Mouse (Mus musculus): ENCODE results near the gene Fkbp9. TPM values are rescaled to one million over a fixed set of nuclear protein-coding genes. Genes with fewer than 3 reads are reported as not detected.

Gene Fkbp9
- total RNA-seq, 2 experiments from 2014 or later, result 69.1 to 80.0 TPM

Other genes with a start within 250 kb of the Fkbp9 start
- 10 to 100 TPM; 21.2 to 24.0 TPM for gene Lsm5, start 127.3 kb upstream of the Fkbp9 start, total RNA-seq (2021)
- gene Avl9, start 117.2 kb upstream of the Fkbp9 start, total RNA-seq (2021), result 10 to 100 TPM; 19.4 to 28.7 TPM
- gene Kbtbd2, start 34.2 kb upstream of the Fkbp9 start, total RNA-seq (2021), result 10 to 100 TPM; 29.1 to 33.0 TPM
- gene Nt5c3, start 91.9 kb downstream of the Fkbp9 start, total RNA-seq (2021), result 10 to 100 TPM; 19.7 to 23.3 TPM
- gene Vmn1r4, start 92.0 kb downstream of the Fkbp9 start, total RNA-seq (2021), result under 1 TPM; 0.32 to 0.33 TPM
- gene Vmn1r5, start 138.2 kb downstream of the Fkbp9 start, total RNA-seq (2021), result not detected
- not detected for gene Vmn1r6, start 165.2 kb downstream of the Fkbp9 start, total RNA-seq (2021)
- not detected for gene Vmn1r7, start 193.3 kb downstream of the Fkbp9 start, total RNA-seq (2021)
- not detected for gene Vmn1r8, start 200.2 kb downstream of the Fkbp9 start, total RNA-seq (2021)
- gene Vmn1r9, start 234.7 kb downstream of the Fkbp9 start, total RNA-seq (2021), result not detected

Data from adrenal gland, adult 18-20 months (tissue).